Mouse (Mus musculus) intestine, embryonic 14.5 days (tissue): ENCODE data around the gene Tmem211. TPM values are rescaled to one million over a fixed set of nuclear protein-coding genes. Genes with fewer than 3 reads are reported as not detected.

ENCODE experiments used
- ATAC-seq: fragments of 200-750 bp; cut with Nextera tagmentation; replicated peaks from 2 replicates; pipeline ENCODE4 v1.8.0; 2017; ENCODE audit warnings: low read depth, moderate number of reproducible peaks, moderate TSS enrichment, moderate library complexity; ENCODE audit not compliant: low FRiP score, low TSS enrichment
- DNase-seq: peaks from one replicate; pipeline ENCODE4 v3.0.0-alpha.2; 2018; ENCODE audit warnings: low spot score
- H3K27ac ChIP-seq: fragments of 300-500 bp; sonication (generic); 2 replicates; pipeline ENCODE4 v1.5.1; 2014; ENCODE audit warnings: low read depth, mild to moderate bottlenecking, control low read depth
- H3K27me3 ChIP-seq: fragments of 300-500 bp; sonication (generic); replicated peaks from 2 replicates; pipeline ENCODE4 v1.6.1; 2014; ENCODE audit warnings: low read length, control low read depth; ENCODE audit not compliant: control insufficient read depth, insufficient read depth
- H3K36me3 ChIP-seq: fragments of 300-500 bp; sonication (generic); 2 replicates; pipeline ENCODE4 v1.6.1; 2014; ENCODE audit warnings: low read length, control low read depth; ENCODE audit not compliant: control insufficient read depth, insufficient read depth
- H3K4me1 ChIP-seq: fragments of 300-500 bp; sonication (generic); replicated peaks from 2 replicates; pipeline ENCODE4 v1.6.1; 2014; ENCODE audit warnings: low read length, control low read depth, mixed read lengths; ENCODE audit not compliant: control insufficient read depth, insufficient read depth
- H3K4me2 ChIP-seq: fragments of 300-500 bp; sonication (generic); 2 replicates; pipeline ENCODE4 v1.6.1; 2014; ENCODE audit warnings: low read length
- H3K4me3 ChIP-seq: fragments of 300-500 bp; sonication (generic); 2 replicates; pipeline ENCODE4 v1.5.1; 2014; ENCODE audit warnings: low read depth, low read length, control low read depth, mixed read lengths
- H3K9ac ChIP-seq: fragments of 300-500 bp; sonication (generic); 2 replicates; pipeline ENCODE4 v1.6.1; 2014; ENCODE audit warnings: mild to moderate bottlenecking, low read length
- H3K9me3 ChIP-seq: fragments of 300-500 bp; sonication (generic); 2 replicates; pipeline ENCODE4 v1.6.1; 2016; ENCODE audit warnings: low read length, control low read depth; ENCODE audit not compliant: control insufficient read depth
- WGBS: fragments of 180-500 bp; shearing (Covaris S2); extraction: QIAGEN DNeasy Blood & Tissue Kit; methylation state at CpG from one replicate; pipeline ENCODE4 v1.1.7; 2014; 5-methylcytosine and 5-hydroxymethylcytosine counted together
- polyA plus RNA-seq: library from polyadenylated mRNA; unstranded; fragments of >200 nt; fragmentation: Nextera tagmentation; extraction: Ambion mirVana; gene quantifications from 2 replicates; pipeline ENCODE4 v1.2.1, GENCODE M21; 2014

The Tmem211 gene
- polyA plus RNA-seq, result not detected in 2 replicates

DNA sequence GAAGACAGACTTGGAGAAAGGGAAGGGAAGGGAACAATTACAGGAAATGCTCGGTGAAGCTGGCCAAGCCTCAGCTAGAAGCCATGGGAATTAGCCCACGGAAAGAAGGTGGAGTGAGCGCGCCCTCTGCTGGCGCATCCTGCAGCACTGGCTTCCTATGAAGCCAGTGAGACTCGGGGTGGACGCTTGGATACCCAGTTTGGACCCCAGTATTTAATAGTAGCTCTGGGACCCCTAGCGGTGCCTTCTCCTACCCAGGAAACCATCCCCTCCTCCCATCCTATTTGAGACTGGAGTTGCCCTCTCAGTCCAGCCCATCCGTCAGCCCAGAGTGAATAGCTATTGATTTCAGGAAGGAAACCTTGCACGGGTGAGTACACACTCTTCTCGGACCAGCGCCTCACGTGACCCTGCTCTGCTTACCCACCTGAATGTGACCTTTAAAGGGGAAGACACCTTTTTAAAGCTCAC lies at the start of gene Tmem211:
Tmem211 (plus strand) TSS at position 278 of the 471 bp plus-strand sequence.
- WGBS, result under 1% methylated on average over 13 of the region's 13 CpGs

GRCm38 (mm10) chr5:113179451-113179842 lies 47.3 kb upstream of the Tmem211 start:
- Histone ChIP-seq H3K27ac (peak overlapping the region; percentile 87), H3K4me2 (peak overlapping the region; percentile 49), H3K9ac (peak overlapping the region; percentile 25; the same call in 1 of the 2 replicates), H3K9me3 (no peaks in the 10 kb centered on the region), H3K27me3 (no peaks in the 10 kb centered on the region), H3K4me1 (peaks cover 11% of the 10 kb centered on the region; the same call in 1 of the 2 replicates), H3K36me3 (no peaks in the 10 kb centered on the region), H3K4me3 (peak overlapping the region; percentile 28)
- no peak for DNase-seq
- WGBS, result 16% methylated on average over 3 of the region's 9 CpGs
- no peak; the same call in 1 of the 2 replicates for ATAC-seq

More for the DNA sequence above, at the start of gene Tmem211:
- Histone ChIP-seq H3K4me2 (peak within 1 kb of the TSS; percentile 41), H3K4me1 (peaks cover 9% of the 10 kb centered on the region; the same call in 1 of the 2 replicates), H3K4me3 (no peak within 1 kb of the TSS), H3K9ac (no peak within 1 kb of the TSS), H3K9me3 (no peaks in the 10 kb centered on the region), H3K27ac (no peak within 1 kb of the TSS), H3K36me3 (no peaks in the 10 kb centered on the region), H3K27me3 (no peaks in the 10 kb centered on the region)
- ATAC-seq (peak; percentile 69), DNase-seq (peak; percentile 94)

DNA sequence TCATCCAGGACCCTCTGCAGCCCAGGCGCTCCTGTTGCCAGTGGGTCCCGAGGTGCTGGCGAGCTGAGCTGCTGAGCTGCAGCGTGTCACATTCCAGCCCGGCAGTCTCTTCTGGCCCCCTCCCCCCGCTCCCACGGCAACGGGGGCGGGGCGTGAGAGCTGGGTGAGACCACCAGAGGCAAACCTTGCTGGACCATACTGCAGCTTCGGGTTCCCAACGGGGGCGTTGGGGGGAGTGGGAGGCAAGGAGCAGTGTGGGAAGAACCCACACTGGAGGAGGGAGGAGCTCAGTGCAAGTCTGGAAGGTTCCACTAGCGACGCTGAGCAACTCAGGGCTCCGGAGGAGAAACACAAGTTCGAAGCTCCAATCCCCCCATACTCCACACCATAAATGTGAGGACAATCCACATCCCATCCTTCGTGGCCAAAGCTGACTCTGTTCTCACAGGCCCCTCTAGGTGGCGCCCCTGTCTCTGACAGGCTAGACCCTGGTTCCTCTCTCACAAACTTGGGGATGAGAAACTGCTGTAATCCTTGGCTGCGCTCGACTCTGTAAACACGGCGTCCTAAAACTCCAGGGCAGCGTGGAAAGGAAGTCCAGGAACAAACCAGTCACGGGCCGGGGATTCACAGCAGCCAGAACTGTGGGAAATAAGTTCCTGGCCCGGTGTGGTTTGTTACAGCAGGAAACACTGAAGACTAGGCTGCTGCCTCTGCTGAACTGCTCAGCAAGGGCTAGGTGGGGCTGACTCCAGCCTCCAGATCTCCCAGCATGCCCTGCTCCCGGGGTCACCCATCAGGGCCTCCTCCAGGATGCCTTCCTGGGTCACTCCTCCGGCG lies 46.6 kb upstream of the Tmem211 start:
- DNase-seq (peak; percentile 97), ATAC-seq (peak; percentile 74)
- Histone ChIP-seq H3K9ac (peak overlapping the region; percentile 36; the same call in 1 of the 2 replicates), H3K36me3 (no peaks in the 10 kb centered on the region), H3K27me3 (no peaks in the 10 kb centered on the region), H3K4me2 (peak overlapping the region; percentile 49), H3K4me1 (peaks cover 11% of the 10 kb centered on the region; the same call in 1 of the 2 replicates), H3K27ac (peak overlapping the region; percentile 87), H3K4me3 (peak overlapping the region; percentile 28), H3K9me3 (no peaks in the 10 kb centered on the region)
- WGBS, result 2% methylated on average over 28 of the region's 30 CpGs

GRCm38 (mm10) chr5:113180755-113181154 lies 46.0 kb upstream of the Tmem211 start:
- Histone ChIP-seq H3K27ac (peak overlapping the region; percentile 87), H3K4me2 (peak overlapping the region; percentile 49), H3K9me3 (no peaks in the 10 kb centered on the region), H3K36me3 (no peaks in the 10 kb centered on the region), H3K4me3 (peak overlapping the region; percentile 28; the same call in 1 of the 2 replicates), H3K27me3 (no peaks in the 10 kb centered on the region), H3K4me1 (peaks cover 11% of the 10 kb centered on the region; the same call in 1 of the 2 replicates), H3K9ac (peak overlapping the region; percentile 36; the same call in 1 of the 2 replicates)
- WGBS, result 82% methylated on average over 15 of the region's 15 CpGs
- ATAC-seq (no peak), DNase-seq (no peak)

GRCm38 (mm10) chr5:113181441-113181840 lies 45.3 kb upstream of the Tmem211 start:
- Histone ChIP-seq H3K36me3 (no peaks in the 10 kb centered on the region), H3K4me3 (no peak overlapping the region), H3K27ac (0 out of 2 replicates have a peak overlapping the region, but pooled peaks have one; percentile 87), H3K27me3 (no peaks in the 10 kb centered on the region), H3K4me2 (no peak overlapping the region), H3K4me1 (peaks cover 11% of the 10 kb centered on the region; the same call in 1 of the 2 replicates), H3K9ac (no peak overlapping the region), H3K9me3 (no peaks in the 10 kb centered on the region)
- 32% methylated on average over 6 of the region's 6 CpGs for WGBS
- DNase-seq (no peak), ATAC-seq (no peak)

- Histone ChIP-seq H3K36me3 (peaks cover 6% of the 10 kb centered on the region), H3K27ac (no peak overlapping the region), H3K4me1 (no peaks in the 10 kb centered on the region), H3K9me3 (no peaks in the 10 kb centered on the region), H3K4me2 (no peak overlapping the region), H3K27me3 (no peaks in the 10 kb centered on the region), H3K4me3 (no peak overlapping the region), H3K9ac (no peak overlapping the region)
- no peak for ATAC-seq
- 46% methylated on average over 14 of the region's 14 CpGs for WGBS
- DNase-seq, result no peak
Observed at GRCm38 (mm10) chr5:113190558-113190957, 36.2 kb upstream of the Tmem211 start.

DNA sequence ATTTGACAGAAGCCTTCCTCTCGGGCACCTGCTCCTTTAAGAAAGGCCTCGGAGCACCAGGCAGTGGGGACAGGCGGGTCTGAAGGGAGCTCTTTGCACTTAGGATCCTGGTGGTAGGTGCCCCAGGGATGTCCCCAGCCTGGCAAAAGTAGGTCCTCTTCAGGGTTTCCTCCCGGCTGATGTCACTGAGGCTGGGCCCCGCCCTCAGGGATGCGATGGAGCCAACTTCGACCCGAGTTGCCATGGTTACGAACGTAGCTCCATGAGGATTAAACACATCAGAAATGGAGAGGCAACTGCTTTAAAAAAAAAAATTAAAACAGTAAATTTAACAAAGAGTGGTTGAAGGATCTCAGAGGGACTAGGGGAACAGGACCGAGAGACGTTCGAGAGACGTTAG lies 34.8 kb upstream of the Tmem211 start:
- 62% methylated on average over 14 of the region's 14 CpGs for WGBS
- no peak for DNase-seq

DNA sequence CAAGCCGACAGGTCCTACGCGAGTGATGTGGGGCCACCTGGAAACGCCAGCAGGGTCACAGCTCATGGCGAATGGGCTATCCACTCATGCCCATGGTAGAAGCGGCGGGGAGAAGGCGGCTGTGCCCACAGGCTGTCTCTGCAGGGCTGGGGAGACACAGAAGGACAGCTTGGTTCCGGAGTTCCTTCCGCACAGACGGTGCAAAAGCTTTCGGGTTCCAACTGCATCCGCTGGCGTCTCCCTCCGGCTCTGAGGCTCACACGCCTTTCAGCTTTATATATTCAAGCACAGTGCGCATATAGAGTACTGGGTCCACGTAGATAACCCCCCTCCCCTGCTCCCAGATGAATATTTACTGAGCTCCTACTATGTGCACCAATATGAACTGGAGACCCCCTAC lies 32.9 kb upstream of the Tmem211 start:
- no peak overlapping the region for H3K4me2 ChIP-seq
- ATAC-seq (no peak), DNase-seq (no peak)
- 91% methylated on average over 18 of the region's 18 CpGs for WGBS
- H3K4me3 ChIP-seq, result no peak overlapping the region
- H3K27me3 ChIP-seq, result no peaks in the 10 kb centered on the region
- no peaks in the 10 kb centered on the region for H3K9me3 ChIP-seq
- H3K27ac ChIP-seq, result no peak overlapping the region
- no peak overlapping the region for H3K9ac ChIP-seq
- H3K36me3 ChIP-seq, result peaks cover 3% of the 10 kb centered on the region; the same call in 1 of the 2 replicates
- 0 out of 2 replicates have a peak, but pooled peaks cover 5% of the 10 kb centered on the region for H3K4me1 ChIP-seq

More for the DNA sequence above, 34.8 kb upstream of the Tmem211 start:
- Histone ChIP-seq H3K9ac (no peak overlapping the region), H3K4me3 (no peak overlapping the region), H3K27me3 (no peaks in the 10 kb centered on the region), H3K4me2 (no peak overlapping the region), H3K27ac (no peak overlapping the region), H3K36me3 (peaks cover 6% of the 10 kb centered on the region), H3K4me1 (0 out of 2 replicates have a peak, but pooled peaks cover under 1% of the 10 kb centered on the region), H3K9me3 (no peaks in the 10 kb centered on the region)
- no peak for ATAC-seq
